Mouse (Mus musculus): ENCODE results near the gene C9.

Gene C9

GRCm38 (mm10) chr15:6445135-6445534, at the start of gene C9:
TSS of gene C9 (plus strand) at chr15:6445327.
- DNase-seq (ENCODE audit: low spot score in 2 of 2), result no peak

GRCm38 (mm10) chr15:6398211-6398610, 46.9 kb upstream of the C9 start:
- no peak for DNase-seq (ENCODE audit: low spot score in 2 of 2)

- DNase-seq (ENCODE audit: low spot score in 2 of 2), result no peak
Observed at GRCm38 (mm10) chr15:6398881-6399280, 46.2 kb upstream of the C9 start.

- no peak for DNase-seq (ENCODE audit: low spot score in 2 of 2)
Observed at GRCm38 (mm10) chr15:6400115-6400514, 45.0 kb upstream of the C9 start.

DNA sequence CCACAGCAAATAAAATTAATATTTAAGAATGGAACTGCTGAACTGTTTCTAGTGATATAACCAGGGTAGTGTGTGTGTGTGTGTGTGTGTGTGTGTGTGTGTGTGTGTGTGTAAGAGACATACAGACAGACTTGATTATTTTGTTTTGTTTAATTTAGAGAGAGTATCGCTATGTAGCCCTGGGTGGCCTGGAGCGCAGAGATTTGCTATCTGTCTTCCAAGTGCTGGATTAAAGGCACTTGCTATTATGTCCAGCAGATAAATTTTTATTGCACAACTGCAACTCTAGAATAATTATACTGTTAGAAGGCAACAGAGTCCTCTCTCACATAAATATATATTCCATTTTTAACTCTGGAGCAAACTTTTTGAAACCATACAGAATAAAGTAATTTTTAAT, 42.7 kb upstream of the C9 start:
- DNase-seq (ENCODE audit: low spot score in 2 of 2), result no peak

DNA sequence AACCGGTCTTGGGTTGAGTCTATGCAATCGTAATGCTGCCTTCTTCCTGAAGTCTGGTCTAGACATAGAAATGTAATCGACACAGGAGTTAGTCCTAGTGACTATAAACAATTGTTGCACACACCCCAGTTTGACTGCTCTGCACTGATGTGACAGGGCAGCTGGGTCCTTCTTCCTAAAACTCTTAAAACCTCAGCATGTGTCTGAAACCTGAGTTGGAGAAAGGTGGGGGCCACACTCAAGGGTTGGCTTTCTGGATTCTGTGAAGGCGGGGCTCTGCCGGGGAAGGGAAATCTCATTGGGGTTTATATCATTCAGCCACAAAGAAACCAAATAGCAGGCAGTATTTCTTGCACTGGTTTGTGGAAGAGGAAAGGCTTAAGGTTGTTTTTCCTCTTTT, 41.0 kb upstream of the C9 start:
- DNase-seq (ENCODE audit: low spot score in 2 of 2), result no peak

GRCm38 (mm10) chr15:6406771-6407170, 38.4 kb upstream of the C9 start:
- DNase-seq (ENCODE audit: low spot score in 2 of 2), result no peak

DNA sequence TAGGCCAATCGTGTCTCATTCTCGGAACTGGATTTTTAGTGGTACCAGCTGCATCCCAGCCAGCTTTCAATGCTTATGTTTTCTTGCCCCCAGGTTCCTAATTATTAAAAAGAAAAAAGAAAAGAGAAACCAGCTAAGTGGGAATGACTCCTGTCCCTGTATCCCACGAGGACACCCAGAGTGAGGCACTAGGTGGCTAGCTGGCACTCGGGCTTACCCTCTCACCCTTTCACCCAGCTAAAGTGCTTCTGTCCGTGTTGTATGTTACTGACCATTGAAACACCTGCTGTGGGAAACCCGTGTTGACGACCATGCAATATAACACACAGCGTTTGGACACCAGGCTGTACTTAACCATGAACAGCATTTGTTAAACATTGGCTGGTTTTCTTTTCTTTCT, 36.1 kb upstream of the C9 start:
- DNase-seq (ENCODE audit: low spot score in 2 of 2), result no peak

GRCm38 (mm10) chr15:6410161-6410560, 35.0 kb upstream of the C9 start:
- DNase-seq (ENCODE audit: low spot score in 2 of 2), result no peak

GRCm38 (mm10) chr15:6411334-6411733, 33.8 kb upstream of the C9 start:
- DNase-seq (ENCODE audit: low spot score in 2 of 2), result no peak

DNA sequence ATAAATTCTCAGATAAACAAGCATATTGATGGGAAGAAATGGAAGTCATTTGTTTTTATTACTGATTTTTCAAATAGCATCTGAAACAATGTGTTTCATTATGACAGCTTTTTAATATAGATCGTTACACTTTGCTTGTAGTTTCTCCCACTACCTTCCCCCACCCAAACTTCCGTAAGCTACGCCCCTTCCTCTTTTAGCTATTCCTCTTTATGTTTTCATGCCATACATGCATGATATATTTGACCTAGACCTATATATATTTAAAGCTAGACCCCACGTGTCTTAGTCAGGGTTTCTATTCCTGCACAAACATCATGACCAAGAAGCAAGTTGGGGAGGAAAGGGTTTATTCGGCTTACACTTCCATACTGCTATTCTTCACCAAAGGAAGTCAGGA, 29.8 kb upstream of the C9 start:
- no peak for DNase-seq (ENCODE audit: low spot score in 2 of 2)

DNA sequence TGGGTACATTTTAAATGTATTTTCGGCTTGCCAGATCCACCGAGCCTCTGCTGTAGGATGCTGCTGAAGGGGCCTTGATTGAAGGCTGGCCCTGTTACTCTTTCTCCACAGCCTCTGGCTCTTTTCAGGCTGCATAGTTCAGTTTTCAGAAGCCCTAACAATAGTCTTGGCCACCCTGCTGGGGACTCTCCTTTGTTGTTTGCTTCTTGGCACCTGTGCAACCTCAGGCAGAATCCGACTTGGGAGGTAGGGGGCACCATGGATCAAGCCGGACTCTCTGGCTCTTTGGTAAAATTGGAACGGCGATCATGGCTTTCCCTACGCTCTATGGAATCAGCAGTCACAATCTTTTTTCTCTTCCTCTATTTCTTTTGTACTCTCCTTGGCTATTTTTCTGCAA, 13.3 kb upstream of the C9 start:
- no peak for DNase-seq (ENCODE audit: low spot score in 2 of 2)

- no peak for DNase-seq (ENCODE audit: low spot score in 2 of 2)
Observed at GRCm38 (mm10) chr15:6432411-6432810, 12.7 kb upstream of the C9 start.

DNA sequence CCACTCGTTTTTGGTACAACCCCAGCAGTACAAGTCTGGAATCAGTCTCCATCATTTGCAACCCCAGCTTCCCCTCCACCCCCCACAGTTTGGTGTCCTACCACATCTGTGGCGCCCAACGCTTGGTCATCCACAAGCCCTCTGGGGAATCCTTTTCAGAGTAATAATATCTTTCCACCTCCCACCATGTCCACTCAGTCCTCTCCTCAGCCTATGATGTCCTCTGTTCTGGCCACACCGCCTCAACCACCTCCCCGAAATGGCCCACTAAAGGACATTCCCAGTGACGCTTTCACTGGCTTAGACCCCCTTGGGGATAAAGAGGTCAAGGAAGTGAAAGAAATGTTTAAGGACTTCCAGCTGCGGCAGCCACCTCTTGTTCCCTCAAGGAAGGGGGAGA, 9.8 kb upstream of the C9 start:
- no peak for DNase-seq (ENCODE audit: low spot score in 2 of 2)

DNA sequence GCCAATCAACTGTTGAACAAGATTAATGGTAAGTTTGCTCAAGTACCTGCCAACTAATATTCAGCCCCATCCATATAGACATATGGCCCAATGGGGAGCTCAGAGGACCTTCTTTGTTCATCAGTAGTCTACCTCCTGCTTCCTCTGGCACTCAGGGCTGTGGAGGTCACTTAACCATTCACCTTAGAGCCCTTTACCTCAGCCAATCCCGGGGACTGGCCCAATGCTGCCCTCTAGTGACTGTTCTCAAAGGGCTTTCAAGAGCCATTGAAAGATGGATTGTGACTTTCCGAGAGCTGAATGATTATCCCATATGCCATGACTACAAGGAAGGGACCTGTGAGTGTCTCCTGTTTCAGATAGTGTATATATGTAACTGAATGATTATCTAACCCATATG, 9.4 kb upstream of the C9 start:
- DNase-seq (ENCODE audit: low spot score in 2 of 2), result peak in 1 of 2 experiments; percentile 22

DNA sequence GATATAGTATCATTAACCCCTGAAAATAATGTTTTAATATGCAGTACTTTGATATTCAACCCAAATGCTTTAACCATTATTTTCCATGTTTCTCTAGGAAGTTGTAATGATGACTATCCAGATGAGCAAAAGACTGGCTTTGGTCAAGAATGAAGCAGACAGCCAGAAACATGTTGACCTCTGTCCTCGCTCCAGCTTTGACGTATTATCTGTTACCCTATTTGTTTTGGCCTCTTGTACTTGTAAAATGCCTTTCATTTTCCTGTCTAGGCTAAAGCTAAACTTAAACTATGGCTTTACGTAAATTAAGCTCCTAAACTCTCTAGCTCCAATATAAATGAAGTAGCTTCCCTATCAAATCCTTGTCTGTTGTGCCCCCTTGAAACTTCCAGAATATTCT, 6.4 kb upstream of the C9 start:
- no peak for DNase-seq (ENCODE audit: low spot score in 2 of 2)

DNA sequence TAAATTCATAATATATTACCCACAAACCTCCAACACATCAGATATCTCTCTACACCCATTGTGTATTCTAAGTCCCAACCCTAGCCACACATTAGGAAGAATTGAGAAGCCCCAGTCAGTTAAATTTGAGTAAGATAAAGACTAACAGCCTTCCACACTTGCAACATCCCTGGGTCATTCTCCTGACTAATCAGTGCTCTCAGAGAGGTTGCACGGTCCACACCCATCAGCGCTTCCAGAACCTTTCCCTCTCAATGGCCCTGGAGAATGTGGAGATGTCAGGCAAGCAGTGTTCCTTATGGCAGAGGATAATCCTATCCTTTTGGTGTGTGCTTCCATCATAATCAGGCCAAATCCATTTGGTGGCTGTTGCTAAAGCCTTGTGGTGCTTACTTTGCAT, 675 bp upstream of the C9 start:
- DNase-seq (ENCODE audit: low spot score in 2 of 2), result no peak

DNA sequence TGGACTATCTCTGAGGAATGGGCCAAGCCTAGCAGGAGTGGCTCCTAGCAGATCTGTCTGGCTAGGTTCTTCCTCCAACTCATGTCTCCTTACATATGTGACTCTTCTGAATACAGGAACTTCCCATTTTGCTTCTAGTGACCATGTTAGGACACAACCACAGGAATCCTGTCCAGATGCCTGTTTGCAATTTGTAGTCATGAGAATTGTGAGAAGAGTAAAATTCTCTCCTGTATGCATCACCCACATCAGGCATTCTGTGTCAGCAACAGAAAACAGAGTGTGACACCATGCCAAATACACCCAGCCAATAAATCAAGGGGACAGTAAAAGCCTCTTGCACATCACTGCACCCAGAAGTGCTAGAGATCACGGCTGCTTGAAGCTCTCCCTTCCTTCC, 1.1 kb downstream of the C9 start:
- DNase-seq (ENCODE audit: low spot score in 2 of 2), result no peak

GRCm38 (mm10) chr15:6448892-6449291, 3.8 kb downstream of the C9 start:
- DNase-seq (ENCODE audit: low spot score in 2 of 2), result no peak

DNA sequence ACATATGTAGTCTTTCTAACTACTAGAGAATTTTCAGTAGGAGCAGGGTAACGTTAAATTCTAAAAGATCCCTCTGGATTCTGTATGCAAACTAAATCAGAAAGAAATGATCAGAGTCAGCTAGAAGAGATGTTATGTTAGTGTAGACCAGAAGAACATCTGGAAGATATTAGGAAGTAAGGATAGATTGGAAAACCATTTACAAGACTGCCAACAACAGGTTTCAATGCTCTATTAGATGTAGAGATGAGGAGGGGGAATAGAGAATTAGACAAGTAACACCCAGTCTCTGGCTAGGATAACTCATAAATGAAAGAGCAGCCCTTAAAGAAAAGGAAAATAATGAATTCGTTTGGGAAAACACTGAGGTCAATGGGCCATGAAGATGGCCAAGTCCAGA, 9.3 kb downstream of the C9 start:
- DNase-seq (ENCODE audit: low spot score in 2 of 2), result no peak

GRCm38 (mm10) chr15:6461381-6461780, 16.3 kb downstream of the C9 start:
- DNase-seq (ENCODE audit: low spot score in 2 of 2), result no peak

DNA sequence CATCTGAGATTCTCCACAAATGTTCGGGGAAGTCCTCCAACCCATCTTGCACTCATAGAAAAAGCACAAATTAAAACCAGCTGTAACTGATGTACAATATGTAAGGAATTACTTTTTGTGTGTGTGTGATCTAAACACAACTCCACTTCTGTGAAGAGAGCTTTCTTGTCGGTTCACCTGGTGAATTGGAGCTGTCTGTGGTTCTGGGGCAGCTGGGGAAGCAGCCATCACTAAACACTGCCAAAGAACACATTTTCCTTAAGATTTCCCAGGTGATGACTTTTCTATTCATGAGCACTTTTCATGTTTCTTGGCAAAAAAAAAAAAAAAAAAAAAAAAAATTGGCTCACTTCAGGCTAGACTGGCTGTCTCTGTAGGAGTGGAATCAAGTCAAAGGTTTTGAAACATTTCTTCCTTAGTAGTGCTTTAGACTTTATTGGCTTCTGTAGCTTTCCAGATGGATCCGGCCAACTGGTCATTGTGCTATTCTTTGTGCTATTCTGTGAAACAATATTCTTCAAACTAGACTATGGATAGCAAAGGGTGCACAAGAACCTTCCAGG, 18.3 kb downstream of the C9 start:
- no peak for DNase-seq (ENCODE audit: low spot score in 2 of 2)

- DNase-seq (ENCODE audit: low spot score in 2 of 2), result no peak
Observed at GRCm38 (mm10) chr15:6466995-6467394, 21.9 kb downstream of the C9 start.

- DNase-seq (ENCODE audit: low spot score in 2 of 2), result no peak
Observed at GRCm38 (mm10) chr15:6468845-6469244, 23.7 kb downstream of the C9 start.

- DNase-seq (ENCODE audit: low spot score in 2 of 2), result no peak
Observed at GRCm38 (mm10) chr15:6469384-6469783, 24.3 kb downstream of the C9 start.
